Mouse (Mus musculus): ENCODE data around the gene Tmem14a. TPM values are rescaled to one million over a fixed set of nuclear protein-coding genes. Genes with fewer than 3 reads are reported as not detected.

The Tmem14a gene
- polyA plus RNA-seq, 1 experiment from 2014 or later, result 13.5 TPM

- Histone ChIP-seq H3K36me3 (ENCODE audit: control insufficient read depth, insufficient read depth, low read length) (no peaks in the 10 kb centered on the region), H3K9me3 (replicated peaks; ENCODE audit: control insufficient read depth, low read length) (no peaks in the 10 kb centered on the region), H3K9ac (ENCODE audit: low read length) (no peak overlapping the region), H3K4me3 (replicated peaks; ENCODE audit: low read length) (no peak overlapping the region), H3K4me2 (ENCODE audit: low read depth, low read length) (no peak overlapping the region), H3K27ac (ENCODE audit: low read length) (peak overlapping the region; percentile 11; the same call in 1 of the 2 replicates), H3K4me1 (ENCODE audit: control insufficient read depth, insufficient read depth, low read length) (peaks cover 7% of the 10 kb centered on the region; the same call in 1 of the 2 replicates), H3K27me3 (ENCODE audit: control insufficient read depth, insufficient read depth, low read length) (no peaks in the 10 kb centered on the region)
- 49% methylated on average over 5 of the region's 5 CpGs for WGBS
- ATAC-seq (ENCODE audit: insufficient read depth, low FRiP score), result peak; percentile 82
Observed at GRCm38 (mm10) chr1:21231744-21232464, 13.5 kb downstream of the Tmem14a start.

- H3K4me3 ChIP-seq (replicated peaks; ENCODE audit: low read length), result no peak overlapping the region
- WGBS, result 86% methylated on average over 1 of the region's 1 CpGs
- no peaks in the 10 kb centered on the region for H3K9me3 ChIP-seq (replicated peaks; ENCODE audit: control insufficient read depth, low read length)
- no peaks in the 10 kb centered on the region for H3K27me3 ChIP-seq (ENCODE audit: control insufficient read depth, insufficient read depth, low read length)
- no peak overlapping the region for H3K4me2 ChIP-seq (ENCODE audit: low read depth, low read length)
- peak overlapping the region; percentile 11; the same call in 1 of the 2 replicates for H3K27ac ChIP-seq (ENCODE audit: low read length)
- H3K4me1 ChIP-seq (ENCODE audit: control insufficient read depth, insufficient read depth, low read length), result peaks cover 7% of the 10 kb centered on the region; the same call in 1 of the 2 replicates
- H3K36me3 ChIP-seq (ENCODE audit: control insufficient read depth, insufficient read depth, low read length), result no peaks in the 10 kb centered on the region
- no peak for ATAC-seq (ENCODE audit: insufficient read depth, low FRiP score)
- H3K9ac ChIP-seq (ENCODE audit: low read length), result no peak overlapping the region
Observed at GRCm38 (mm10) chr1:21232516-21232915, 14.1 kb downstream of the Tmem14a start.

DNA sequence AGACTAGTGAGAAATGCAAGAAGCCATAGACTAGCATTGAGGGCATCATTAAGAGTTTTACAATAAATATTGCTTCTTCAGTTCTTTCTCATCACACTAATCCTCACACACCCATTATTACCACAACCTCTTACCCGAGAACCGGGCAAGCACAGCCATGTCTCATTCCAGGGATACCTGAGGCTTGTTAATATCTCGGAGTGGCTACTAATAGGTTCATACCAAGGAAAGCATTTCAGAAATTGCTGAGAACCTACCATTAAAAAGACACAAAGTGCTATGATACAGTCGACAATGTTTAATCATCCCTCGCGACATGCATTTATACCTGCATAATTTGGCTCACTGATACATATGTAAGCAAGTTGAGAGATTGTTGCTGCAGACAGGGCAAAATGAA lies 17.0 kb downstream of the Tmem14a start:
- no peaks in the 10 kb centered on the region for H3K36me3 ChIP-seq (ENCODE audit: control insufficient read depth, insufficient read depth, low read length)
- peaks cover 8% of the 10 kb centered on the region; the same call in 1 of the 2 replicates for H3K4me1 ChIP-seq (ENCODE audit: control insufficient read depth, insufficient read depth, low read length)
- H3K9ac ChIP-seq (ENCODE audit: low read length), result no peak overlapping the region
- WGBS, result 86% methylated on average over 6 of the region's 6 CpGs
- no peak overlapping the region for H3K4me2 ChIP-seq (ENCODE audit: low read depth, low read length)
- no peak for ATAC-seq (ENCODE audit: insufficient read depth, low FRiP score)
- no peaks in the 10 kb centered on the region for H3K9me3 ChIP-seq (replicated peaks; ENCODE audit: control insufficient read depth, low read length)
- H3K27ac ChIP-seq (ENCODE audit: low read length), result no peak overlapping the region
- H3K27me3 ChIP-seq (ENCODE audit: control insufficient read depth, insufficient read depth, low read length), result no peaks in the 10 kb centered on the region
- H3K4me3 ChIP-seq (replicated peaks; ENCODE audit: low read length), result no peak overlapping the region

DNA sequence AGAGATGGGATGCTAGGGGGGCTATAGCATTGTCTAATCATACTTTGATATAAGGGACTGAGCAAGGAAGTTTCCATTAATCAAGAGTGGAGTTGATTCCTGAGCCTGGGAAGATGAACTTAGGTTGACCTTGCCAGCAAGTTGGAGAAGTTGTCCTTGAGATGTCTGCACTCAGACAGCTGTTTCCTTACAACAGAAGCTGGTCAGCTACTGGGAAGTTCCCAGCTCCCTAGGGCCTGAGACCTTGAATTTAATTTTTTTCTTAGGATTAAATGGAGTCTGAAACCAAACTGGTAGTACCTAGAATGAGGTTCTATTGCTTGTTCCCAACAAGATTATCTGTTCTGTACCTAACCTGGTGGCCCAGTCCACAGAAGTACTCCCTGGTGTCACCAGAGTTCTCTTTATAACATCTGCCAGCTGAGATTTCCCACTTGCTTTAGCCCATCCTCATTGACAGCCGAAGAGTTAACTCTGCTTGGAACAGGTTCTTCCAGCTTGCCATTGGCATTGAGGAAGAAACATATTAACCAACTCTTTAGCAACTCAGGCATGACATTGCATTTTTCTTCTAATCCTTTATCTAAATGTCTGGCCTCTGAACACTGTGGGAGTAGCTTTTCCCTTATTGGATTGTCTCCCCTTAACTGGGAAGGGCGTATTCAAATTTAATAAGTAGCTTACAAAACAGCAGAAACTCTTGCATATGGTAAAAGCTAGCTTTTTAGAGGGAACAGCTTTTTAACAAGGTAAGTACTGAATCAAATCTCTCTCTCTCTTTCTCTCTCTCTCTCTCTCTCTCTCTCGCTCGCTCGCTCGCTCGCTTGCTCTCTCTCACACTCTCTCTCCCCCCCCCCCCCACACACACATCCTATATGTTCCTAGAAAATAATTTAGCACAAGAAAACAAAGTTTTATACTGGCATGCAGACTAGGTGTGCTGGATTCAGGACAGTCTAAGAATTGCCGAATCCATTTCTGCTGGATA lies 21.8 kb downstream of the Tmem14a start, which contains the start of gene Gsta3:
Gene Gsta3 (plus strand): TSS at position 679 of the 988 bp plus-strand sequence.
- H3K4me3 ChIP-seq (replicated peaks; ENCODE audit: low read length), result no peak within 1 kb of the TSS
- H3K4me1 ChIP-seq (ENCODE audit: control insufficient read depth, insufficient read depth, low read length), result 0 out of 2 replicates have a peak, but pooled peaks cover 4% of the 10 kb centered on the region
- H3K27ac ChIP-seq (ENCODE audit: low read length), result peak within 1 kb of the TSS; percentile 25
- no peaks in the 10 kb centered on the region for H3K9me3 ChIP-seq (replicated peaks; ENCODE audit: control insufficient read depth, low read length)
- WGBS, result 56% methylated on average over 7 of the region's 8 CpGs
- peak; percentile 88 for ATAC-seq (ENCODE audit: insufficient read depth, low FRiP score)
- no peak within 1 kb of the TSS for H3K9ac ChIP-seq (ENCODE audit: low read length)
- H3K36me3 ChIP-seq (ENCODE audit: control insufficient read depth, insufficient read depth, low read length), result no peaks in the 10 kb centered on the region
- no peaks in the 10 kb centered on the region for H3K27me3 ChIP-seq (ENCODE audit: control insufficient read depth, insufficient read depth, low read length)
- 0 out of 2 replicates have a peak within 1 kb of the TSS, but pooled peaks have one; percentile 19 for H3K4me2 ChIP-seq (ENCODE audit: low read depth, low read length)

DNA sequence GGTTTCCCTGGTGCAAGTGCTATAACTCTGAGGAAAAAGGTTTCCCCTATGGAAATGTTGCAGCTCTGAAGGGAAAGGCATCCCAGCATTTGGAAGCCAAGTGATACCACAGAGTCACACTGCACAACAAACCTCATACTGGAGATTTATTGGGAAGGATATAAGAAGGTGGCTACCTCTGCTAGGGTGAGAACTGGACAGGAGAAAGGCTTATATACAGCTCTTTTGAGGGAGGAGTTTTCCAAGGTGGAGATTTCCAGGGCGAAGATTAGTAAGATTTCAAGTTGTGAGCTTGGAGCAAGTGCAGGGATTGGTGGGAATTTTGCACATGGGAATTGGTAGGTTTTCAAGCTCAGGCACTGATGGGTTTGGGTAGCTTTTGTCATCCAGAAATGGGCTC lies 22.7 kb downstream of the Tmem14a start:
- Histone ChIP-seq H3K9ac (ENCODE audit: low read length) (no peak overlapping the region), H3K27me3 (ENCODE audit: control insufficient read depth, insufficient read depth, low read length) (no peaks in the 10 kb centered on the region), H3K4me3 (replicated peaks; ENCODE audit: low read length) (no peak overlapping the region), H3K9me3 (replicated peaks; ENCODE audit: control insufficient read depth, low read length) (no peaks in the 10 kb centered on the region), H3K4me2 (ENCODE audit: low read depth, low read length) (0 out of 2 replicates have a peak overlapping the region, but pooled peaks have one; percentile 19), H3K36me3 (ENCODE audit: control insufficient read depth, insufficient read depth, low read length) (no peaks in the 10 kb centered on the region), H3K4me1 (ENCODE audit: control insufficient read depth, insufficient read depth, low read length) (0 out of 2 replicates have a peak, but pooled peaks cover 4% of the 10 kb centered on the region), H3K27ac (ENCODE audit: low read length) (no peak overlapping the region)
- 90% methylated on average over 1 of the region's 1 CpGs for WGBS
- ATAC-seq (ENCODE audit: insufficient read depth, low FRiP score), result no peak

- H3K4me3 ChIP-seq (replicated peaks; ENCODE audit: low read length), result no peak overlapping the region
- no peaks in the 10 kb centered on the region for H3K9me3 ChIP-seq (replicated peaks; ENCODE audit: control insufficient read depth, low read length)
- H3K27ac ChIP-seq (ENCODE audit: low read length), result no peak overlapping the region
- 0 out of 2 replicates have a peak, but pooled peaks cover 4% of the 10 kb centered on the region for H3K4me1 ChIP-seq (ENCODE audit: control insufficient read depth, insufficient read depth, low read length)
- no peak overlapping the region for H3K9ac ChIP-seq (ENCODE audit: low read length)
- no peak overlapping the region for H3K4me2 ChIP-seq (ENCODE audit: low read depth, low read length)
- H3K27me3 ChIP-seq (ENCODE audit: control insufficient read depth, insufficient read depth, low read length), result no peaks in the 10 kb centered on the region
- no peaks in the 10 kb centered on the region for H3K36me3 ChIP-seq (ENCODE audit: control insufficient read depth, insufficient read depth, low read length)
- 66% methylated on average over 4 of the region's 4 CpGs for WGBS
- no peak for ATAC-seq (ENCODE audit: insufficient read depth, low FRiP score)
Observed at GRCm38 (mm10) chr1:21244290-21244960, 26.1 kb downstream of the Tmem14a start.

DNA sequence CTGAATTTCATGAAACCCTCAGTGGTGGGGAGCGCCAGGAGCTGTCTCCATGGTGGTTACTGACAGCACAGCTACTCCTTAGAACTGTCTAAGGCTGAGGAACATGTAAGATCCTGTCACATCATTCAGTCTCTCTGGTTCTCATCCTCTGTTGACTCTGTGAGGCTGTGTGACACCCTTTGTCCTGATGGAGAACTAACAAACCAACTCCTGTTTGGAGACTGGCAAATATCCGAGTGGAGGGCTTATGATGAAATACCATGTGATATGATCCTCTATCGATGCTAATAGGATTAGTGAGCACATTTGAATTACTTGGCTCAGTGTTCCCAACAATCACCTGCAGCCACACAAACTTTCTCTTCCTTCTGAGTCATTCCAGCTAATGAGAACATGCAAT lies 27.8 kb downstream of the Tmem14a start:
- Histone ChIP-seq H3K27me3 (ENCODE audit: control insufficient read depth, insufficient read depth, low read length) (no peaks in the 10 kb centered on the region), H3K4me1 (ENCODE audit: control insufficient read depth, insufficient read depth, low read length) (no peaks in the 10 kb centered on the region), H3K9ac (ENCODE audit: low read length) (no peak overlapping the region), H3K9me3 (replicated peaks; ENCODE audit: control insufficient read depth, low read length) (no peaks in the 10 kb centered on the region), H3K4me2 (ENCODE audit: low read depth, low read length) (no peak overlapping the region), H3K4me3 (replicated peaks; ENCODE audit: low read length) (no peak overlapping the region), H3K36me3 (ENCODE audit: control insufficient read depth, insufficient read depth, low read length) (no peaks in the 10 kb centered on the region), H3K27ac (ENCODE audit: low read length) (no peak overlapping the region)
- 77% methylated on average over 3 of the region's 3 CpGs for WGBS
- no peak for ATAC-seq (ENCODE audit: insufficient read depth, low FRiP score)

DNA sequence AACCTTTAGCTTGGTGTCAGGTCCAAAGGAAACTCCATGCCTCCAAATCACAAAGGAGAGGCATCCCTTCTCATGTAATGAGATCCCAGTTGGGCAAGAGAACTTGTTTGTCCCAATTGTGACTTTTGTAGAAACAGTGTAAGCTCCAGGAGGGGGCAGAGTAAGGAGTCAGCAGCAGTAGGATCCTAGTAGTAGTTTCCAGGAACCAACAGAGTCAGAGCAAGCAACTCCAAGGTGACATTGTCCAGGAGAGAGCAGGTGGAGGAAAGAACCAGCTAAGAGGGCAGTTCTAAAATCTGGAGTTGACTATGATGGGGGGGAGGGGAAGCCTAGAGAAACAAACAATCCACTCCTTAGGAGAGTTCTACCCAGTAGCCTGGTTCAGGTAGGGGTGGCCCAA lies 29.5 kb downstream of the Tmem14a start:
- H3K4me2 ChIP-seq (ENCODE audit: low read depth, low read length), result no peak overlapping the region
- H3K27ac ChIP-seq (ENCODE audit: low read length), result no peak overlapping the region
- H3K27me3 ChIP-seq (ENCODE audit: control insufficient read depth, insufficient read depth, low read length), result no peaks in the 10 kb centered on the region
- ATAC-seq (ENCODE audit: insufficient read depth, low FRiP score), result no peak
- H3K36me3 ChIP-seq (ENCODE audit: control insufficient read depth, insufficient read depth, low read length), result no peaks in the 10 kb centered on the region
- no peak overlapping the region for H3K4me3 ChIP-seq (replicated peaks; ENCODE audit: low read length)
- no peaks in the 10 kb centered on the region for H3K9me3 ChIP-seq (replicated peaks; ENCODE audit: control insufficient read depth, low read length)
- no peaks in the 10 kb centered on the region for H3K4me1 ChIP-seq (ENCODE audit: control insufficient read depth, insufficient read depth, low read length)
- H3K9ac ChIP-seq (ENCODE audit: low read length), result no peak overlapping the region

Measured in stomach, embryonic 16.5 days (tissue).